Mouse (Mus musculus) testis, adult 2 months (tissue): ENCODE results near the gene Lhb.

Source experiments
- CTCF ChIP-seq: fragments of 200-500 bp; IDR thresholded peaks from 2 replicates; pipeline ENCODE4 v1.5.1; 2012; ENCODE audit warnings: low read depth, mild to moderate bottlenecking, inconsistent platforms, low read length, moderate library complexity; ENCODE audit not compliant: control insufficient read depth, insufficient read depth, insufficient replicate concordance
- POLR2A ChIP-seq: fragments of 200-500 bp; IDR thresholded peaks from 2 replicates; pipeline ENCODE4 v1.6.1; 2012; ENCODE audit warnings: low read depth, mild to moderate bottlenecking, inconsistent platforms, low read length, moderate library complexity; ENCODE audit not compliant: control insufficient read depth

DNA sequence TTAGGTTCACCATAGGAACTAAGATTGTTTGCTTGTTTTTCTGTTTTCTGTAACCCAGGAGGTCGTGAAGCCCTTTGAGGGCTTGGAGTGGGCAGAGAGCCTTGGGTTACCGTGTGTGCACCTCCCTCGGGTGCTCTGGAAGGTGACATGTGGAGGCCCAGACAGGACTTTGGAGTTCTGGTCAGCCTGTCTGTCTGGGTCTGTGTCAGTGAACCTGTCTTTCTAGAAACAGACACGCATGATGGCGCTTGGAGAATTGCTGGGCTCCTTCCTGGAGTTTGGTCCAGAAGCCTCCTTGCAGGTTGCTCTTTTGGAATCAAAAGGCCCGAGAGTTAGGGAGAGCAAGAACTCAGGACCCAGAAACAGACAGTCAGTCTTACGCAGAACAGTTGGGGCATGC lies 39.8 kb downstream of the Lhb start:
- TF ChIP-seq POLR2A = no peak
- TF ChIP-seq CTCF = no peak
